Mouse (Mus musculus): ENCODE data around the gene Olfr1303.

Gene Olfr1303

GRCm38 (mm10) chr2:111820240-111820639 is at the start of gene Olfr1303:
Olfr1303 (minus strand) TSS chr2:111820340.
- DNase-seq (ENCODE audit: low read depth, low spot score): no peak

DNA sequence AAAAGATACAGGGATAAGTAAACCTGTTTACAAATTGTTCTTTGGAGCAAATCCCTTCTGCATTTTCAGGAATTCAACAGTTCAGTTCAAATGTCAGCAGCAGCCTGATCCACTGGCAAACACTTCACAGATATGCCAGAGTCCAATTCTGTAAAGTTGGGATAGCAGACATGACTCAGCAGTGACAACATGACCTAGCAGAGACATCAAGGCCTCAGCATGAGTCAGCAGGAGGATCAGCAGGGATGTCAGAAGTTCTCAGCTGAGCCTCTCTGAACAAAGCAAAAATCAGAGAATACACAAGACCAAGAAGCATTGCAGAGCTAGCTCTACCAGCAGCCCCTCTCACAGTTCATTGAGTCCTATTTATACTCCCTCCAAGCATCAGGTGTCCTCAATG is 7.2 kb downstream of the Olfr1303 start:
- DNase-seq (ENCODE audit: low read depth, low spot score): no peak

GRCm38 (mm10) chr2:111777129-111777528 is 43.0 kb downstream of the Olfr1303 start, which contains the start of gene Olfr1302:
Olfr1302 (plus strand) TSS chr2:111777429.
- DNase-seq (ENCODE audit: low read depth, low spot score): no peak

All from ES-CJ7 (cell line).